Mouse (Mus musculus): ENCODE data around the gene Map2.

DNA sequence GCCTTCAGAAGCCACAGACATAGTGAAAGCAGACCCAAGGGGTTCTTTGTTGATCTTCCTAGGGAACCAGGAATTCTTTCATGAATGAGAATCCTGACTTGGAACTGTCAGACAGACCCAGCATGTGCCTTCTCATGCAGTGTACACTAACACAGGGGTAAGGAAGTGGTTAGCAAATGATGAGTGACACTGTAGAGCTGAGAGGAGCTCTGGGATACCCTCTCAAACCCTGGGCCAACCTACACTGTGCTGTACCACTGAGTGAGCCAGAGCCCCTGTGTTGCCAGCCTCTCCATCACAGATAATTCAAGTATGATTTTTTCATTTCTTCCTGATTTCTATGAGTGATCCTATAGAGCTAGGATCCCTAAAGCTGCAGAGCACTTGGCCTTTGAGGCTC is 255.9 kb downstream of the Map2 start:
- TF ChIP-seq CTCF (IDR thresholded peaks at IDR 0.05; ENCODE audit: low read depth) (no peak), EP300 (IDR thresholded peaks at IDR 0.05; ENCODE audit: low read depth) (no peak)
